Mouse (Mus musculus) bone marrow, adult 2 months (tissue): Measurements from ENCODE around the gene Ppp2ca.

Experiments
- CTCF ChIP-seq: fragments of 200-500 bp; IDR thresholded peaks from 2 replicates; pipeline ENCODE4 v1.5.1; 2011; ENCODE audit warnings: low read length, control low read depth; ENCODE audit not compliant: control insufficient read depth, insufficient read depth
- POLR2A ChIP-seq: fragments of 200-500 bp; IDR thresholded peaks from 2 replicates; pipeline ENCODE4 v1.6.1; 2011; ENCODE audit warnings: low read depth, mild to moderate bottlenecking, control low read depth, low read length, borderline replicate concordance; ENCODE audit not compliant: control insufficient read depth

- TF ChIP-seq CTCF: no peak
- no peak for TF ChIP-seq POLR2A
Measured at GRCm38 (mm10) chr11:52075794-52076633, 22.5 kb upstream of the Ppp2ca start.
